Mouse (Mus musculus) cortical plate, adult 2 months (tissue): ENCODE results near the gene Rasa4. TPM values are rescaled to one million over a fixed set of nuclear protein-coding genes. Genes with fewer than 3 reads are reported as not detected.
A peak's percentile ranks its signal among the peaks of the same experiment; 100 is the strongest.

ENCODE experiments used
- H3K27ac ChIP-seq: fragments of 200-500 bp; 2 replicates; pipeline ENCODE4 v1.5.1; 2012; ENCODE audit warnings: low read length, control low read depth, inconsistent platforms; ENCODE audit not compliant: insufficient read depth
- H3K4me1 ChIP-seq: fragments of 200-500 bp; 2 replicates; pipeline ENCODE4 v1.6.1; 2011; ENCODE audit warnings: low read length; ENCODE audit not compliant: control insufficient read depth, insufficient read depth
- H3K4me3 ChIP-seq: fragments of 200-500 bp; 2 replicates; pipeline ENCODE4 v1.5.1; 2011; ENCODE audit warnings: mild to moderate bottlenecking, low read length, control low read depth; ENCODE audit not compliant: insufficient read depth
- CTCF ChIP-seq: fragments of 200-500 bp; IDR thresholded peaks from 2 replicates; pipeline ENCODE4 v1.5.1; 2011; ENCODE audit warnings: mild to moderate bottlenecking, control low read depth, low read length; ENCODE audit not compliant: insufficient read depth; ENCODE audit errors: extremely low read depth
- POLR2A ChIP-seq: fragments of 200-500 bp; IDR thresholded peaks from 2 replicates; pipeline ENCODE4 v1.6.1; 2011; ENCODE audit warnings: mild to moderate bottlenecking, low read length, control low read depth; ENCODE audit not compliant: insufficient read depth; ENCODE audit errors: extremely low read depth
- polyA plus RNA-seq: library from polyadenylated mRNA; depleted of rRNA; stranded (reverse); fragments of >200 nt; gene quantifications from 2 replicates; pipeline ENCODE4 v1.2.3, GENCODE M21; 2012

The Rasa4 gene
- polyA plus RNA-seq, 1 experiment = 7.4 TPM

DNA sequence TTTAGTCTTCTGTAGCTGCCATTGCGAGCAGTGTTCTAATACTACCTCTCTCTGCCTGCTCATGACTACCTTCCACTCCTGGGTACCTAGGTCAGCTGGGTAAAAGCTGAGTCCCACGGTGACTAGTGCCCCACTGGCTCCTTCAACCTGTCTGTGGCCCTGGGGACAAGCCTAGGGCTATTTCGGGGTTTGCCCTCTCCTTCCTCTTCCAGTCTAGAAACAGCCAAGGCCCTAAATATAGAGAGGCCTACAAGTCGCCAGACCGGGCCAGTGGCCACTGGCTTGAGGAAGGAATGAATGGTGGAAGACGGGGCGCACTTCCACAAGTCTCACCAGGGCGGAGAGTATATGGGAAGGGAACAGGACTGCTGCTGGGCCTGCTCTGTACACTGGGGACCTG lies 2.6 kb downstream of the Rasa4 start:
- no peak overlapping the region for H3K27ac ChIP-seq
- peaks cover 2% of the 10 kb centered on the region; the same call in 1 of the 2 replicates for H3K4me1 ChIP-seq
- TF ChIP-seq POLR2A (no peak), CTCF (no peak)
- H3K4me3 ChIP-seq = no peak overlapping the region

GRCm38 (mm10) chr5:136088821-136089575 lies 5.3 kb downstream of the Rasa4 start:
- Histone ChIP-seq H3K27ac (no peak overlapping the region), H3K4me1 (no peaks in the 10 kb centered on the region), H3K4me3 (no peak overlapping the region)
- no peak for TF ChIP-seq CTCF
- TF ChIP-seq POLR2A = no peak

GRCm38 (mm10) chr5:136091927-136092326 lies 8.2 kb downstream of the Rasa4 start:
- no peak for TF ChIP-seq CTCF
- TF ChIP-seq POLR2A = no peak
- Histone ChIP-seq H3K4me1 (no peaks in the 10 kb centered on the region; the same call in 1 of the 2 replicates), H3K4me3 (no peak overlapping the region), H3K27ac (no peak overlapping the region)

- no peak overlapping the region for H3K27ac ChIP-seq
- H3K4me1 ChIP-seq = no peaks in the 10 kb centered on the region; the same call in 1 of the 2 replicates
- TF ChIP-seq POLR2A = no peak
- no peak for TF ChIP-seq CTCF
- H3K4me3 ChIP-seq = no peak overlapping the region
These were observed 10.7 kb downstream of the Rasa4 start for GRCm38 (mm10) chr5:136094249-136095010.

- H3K4me3 ChIP-seq = no peak overlapping the region
- TF ChIP-seq POLR2A (no peak), CTCF (no peak)
These were observed 11.4 kb downstream of the Rasa4 start for GRCm38 (mm10) chr5:136095089-136095488.

GRCm38 (mm10) chr5:136098536-136098935 lies 14.8 kb downstream of the Rasa4 start:
- H3K4me3 ChIP-seq = no peak overlapping the region
- no peak for TF ChIP-seq POLR2A
- TF ChIP-seq CTCF = no peak
- no peaks in the 10 kb centered on the region; the same call in 1 of the 2 replicates for H3K4me1 ChIP-seq
- H3K27ac ChIP-seq = no peak overlapping the region

More at GRCm38 (mm10) chr5:136095089-136095488, 11.4 kb downstream of the Rasa4 start:
- Histone ChIP-seq H3K4me1 (no peaks in the 10 kb centered on the region; the same call in 1 of the 2 replicates), H3K27ac (no peak overlapping the region)

GRCm38 (mm10) chr5:136102099-136102820 lies 18.5 kb downstream of the Rasa4 start:
- TF ChIP-seq POLR2A (no peak), CTCF (peak; percentile 76)
- H3K27ac ChIP-seq = no peak overlapping the region
- peak overlapping the region; percentile 32 for H3K4me3 ChIP-seq
- no peaks in the 10 kb centered on the region for H3K4me1 ChIP-seq

DNA sequence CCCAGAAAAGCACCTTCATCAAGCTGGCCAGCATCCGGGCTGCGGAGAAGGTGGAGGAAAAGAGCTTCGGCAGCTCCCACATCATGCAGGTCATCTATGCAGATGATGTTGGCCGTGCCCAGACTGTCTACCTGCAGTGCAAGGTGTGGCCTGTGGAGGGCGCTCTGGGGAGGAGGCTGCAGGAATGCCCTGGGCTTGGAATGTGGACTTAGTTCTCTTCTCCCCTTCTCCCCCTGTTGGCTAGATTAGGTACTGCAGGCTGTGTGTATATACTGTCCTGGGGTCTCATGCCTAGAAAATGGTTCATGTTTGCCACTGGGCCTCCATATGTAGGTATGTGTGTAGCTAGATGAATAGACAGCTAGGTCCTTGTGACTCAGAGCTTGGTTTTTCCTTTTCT lies 20.8 kb downstream of the Rasa4 start:
- H3K4me1 ChIP-seq = no peaks in the 10 kb centered on the region
- no peak overlapping the region for H3K4me3 ChIP-seq
- H3K27ac ChIP-seq = no peak overlapping the region
- no peak for TF ChIP-seq POLR2A
- peak; percentile 15; the same call in 1 of the 2 replicates for TF ChIP-seq CTCF

GRCm38 (mm10) chr5:136108486-136108885 lies 24.8 kb downstream of the Rasa4 start:
- H3K4me1 ChIP-seq = no peaks in the 10 kb centered on the region
- TF ChIP-seq POLR2A (no peak), CTCF (no peak)
- H3K4me3 ChIP-seq = no peak overlapping the region
- H3K27ac ChIP-seq = no peak overlapping the region
